Mouse (Mus musculus) liver, adult (tissue): ENCODE measurements at regions not wholly inside any gene's neighbourhood (a gene's known extent, or its start where the extent isn't known, plus 50 kb on each side); places are given as distances from the start of the nearest gene placed in this dataset.

Experiments
- GATA4 ChIP-seq: IDR thresholded peaks from 2 replicates; pipeline ENCODE4 v1.6.1; 2014; ENCODE audit warnings: mild to moderate bottlenecking, low read length; ENCODE audit not compliant: insufficient replicate concordance

- TF ChIP-seq GATA4, result no peak
Measured at GRCm38 (mm10) chr2:178959603-178960002, 482.6 kb upstream of the Cdh4 start.

GRCm38 (mm10) chr2:178967584-178968365 is 474.5 kb upstream of the Cdh4 start:
- TF ChIP-seq GATA4, result no peak

- TF ChIP-seq GATA4, result no peak
Measured at GRCm38 (mm10) chr2:178969732-178970131, 472.5 kb upstream of the Cdh4 start.

GRCm38 (mm10) chr2:178975366-178975765 is 466.9 kb upstream of the Cdh4 start:
- TF ChIP-seq GATA4, result no peak

GRCm38 (mm10) chr2:178976046-178976445 is 466.2 kb upstream of the Cdh4 start:
- TF ChIP-seq GATA4, result no peak

- no peak for TF ChIP-seq GATA4
Measured at GRCm38 (mm10) chr2:178976495-178976894, 465.7 kb upstream of the Cdh4 start.

GRCm38 (mm10) chr2:178979451-178979850 is 462.8 kb upstream of the Cdh4 start:
- no peak for TF ChIP-seq GATA4

GRCm38 (mm10) chr2:178981736-178982502 is 460.3 kb upstream of the Cdh4 start:
- no peak for TF ChIP-seq GATA4

- no peak for TF ChIP-seq GATA4
Measured at GRCm38 (mm10) chr2:178983801-178984200, 458.4 kb upstream of the Cdh4 start.

GRCm38 (mm10) chr2:178987935-178988334 is 454.3 kb upstream of the Cdh4 start:
- no peak for TF ChIP-seq GATA4

- TF ChIP-seq GATA4, result no peak
Measured at GRCm38 (mm10) chr2:178989291-178989690, 452.9 kb upstream of the Cdh4 start.

GRCm38 (mm10) chr2:178989784-178990183 is 452.4 kb upstream of the Cdh4 start:
- TF ChIP-seq GATA4, result no peak

GRCm38 (mm10) chr2:178990959-178991358 is 451.3 kb upstream of the Cdh4 start:
- TF ChIP-seq GATA4, result no peak

- no peak for TF ChIP-seq GATA4
Measured at GRCm38 (mm10) chr2:178992334-178993116, 449.7 kb upstream of the Cdh4 start.

GRCm38 (mm10) chr2:178997921-178998320 is 444.3 kb upstream of the Cdh4 start:
- TF ChIP-seq GATA4, result no peak
